Mouse (Mus musculus) olfactory bulb, adult 2 months (tissue): ENCODE measurements around the gene Slc22a2. TPM values are rescaled to one million over a fixed set of nuclear protein-coding genes. Genes with fewer than 3 reads are reported as not detected.

ENCODE experiments used
- H3K27ac ChIP-seq: fragments of 200-500 bp; 2 replicates; pipeline ENCODE4 v1.5.1; 2012; ENCODE audit warnings: low read depth, low read length; ENCODE audit not compliant: insufficient read depth
- H3K4me1 ChIP-seq: fragments of 200-500 bp; 2 replicates; pipeline ENCODE4 v1.6.1; 2012; ENCODE audit warnings: low read length; ENCODE audit not compliant: control insufficient read depth, insufficient read depth
- H3K4me3 ChIP-seq: fragments of 200-500 bp; 2 replicates; pipeline ENCODE4 v1.5.1; 2012; ENCODE audit warnings: mild to moderate bottlenecking, low read depth, low read length, moderate library complexity; ENCODE audit not compliant: insufficient read depth
- CTCF ChIP-seq: fragments of 200-500 bp; IDR thresholded peaks from 2 replicates; pipeline ENCODE4 v1.5.1; 2012; ENCODE audit warnings: low read depth, mild to moderate bottlenecking, low read length, moderate library complexity; ENCODE audit not compliant: insufficient read depth
- POLR2A ChIP-seq: fragments of 200-500 bp; IDR thresholded peaks from 2 replicates; pipeline ENCODE4 v1.6.1; 2012; ENCODE audit warnings: mild to moderate bottlenecking, low read depth, low read length, moderate library complexity; ENCODE audit not compliant: insufficient read depth
- WGBS: fragments of 180-500 bp; shearing (Covaris S2); methylation state at CpG from one replicate; pipeline ENCODE4 v1.1.7; 2018; 5-methylcytosine and 5-hydroxymethylcytosine counted together
- polyA plus RNA-seq: library from polyadenylated mRNA; stranded (reverse); fragments of >200 nt; gene quantifications from 2 replicates; pipeline ENCODE4 v1.2.4, GENCODE M21; 2012; ENCODE audit warnings: low replicate concordance; ENCODE audit not compliant: missing spikeins, insufficient read depth, insufficient read length

Slc22a2 gene
- polyA plus RNA-seq, 1 experiment = not detected

- no peak overlapping the region for H3K27ac ChIP-seq
- WGBS = 82% methylated on average over 2 of the region's 2 CpGs
- TF ChIP-seq CTCF = no peak
- no peak for TF ChIP-seq POLR2A
- H3K4me3 ChIP-seq = no peak overlapping the region
- no peaks in the 10 kb centered on the region for H3K4me1 ChIP-seq
Measured at GRCm38 (mm10) chr17:12619641-12620040, 35.7 kb downstream of the Slc22a2 start.

DNA sequence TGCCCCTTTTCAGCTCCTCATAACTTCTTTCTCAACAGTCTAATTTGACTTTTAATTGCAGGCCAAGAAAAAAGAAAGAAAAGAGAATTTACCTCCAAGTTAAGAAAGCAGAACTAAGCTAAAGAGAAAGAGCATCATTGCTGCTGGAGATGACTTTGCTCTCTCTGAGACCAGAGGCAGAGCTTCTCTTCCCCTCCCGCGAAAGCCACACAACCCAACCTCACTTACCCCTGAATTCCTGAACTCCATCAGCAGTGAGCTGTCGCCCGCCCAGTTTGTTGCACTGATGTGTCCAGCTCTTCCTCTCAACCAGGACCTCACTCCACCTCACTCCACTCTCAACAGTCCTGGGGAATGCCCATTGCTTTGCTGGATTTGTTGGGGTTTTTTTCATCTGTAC lies 44.1 kb downstream of the Slc22a2 start:
- H3K4me1 ChIP-seq = no peaks in the 10 kb centered on the region
- H3K27ac ChIP-seq = no peak overlapping the region
- no peak overlapping the region for H3K4me3 ChIP-seq
- WGBS = 95% methylated on average over 4 of the region's 4 CpGs
- TF ChIP-seq CTCF = no peak
- TF ChIP-seq POLR2A = no peak

- no peaks in the 10 kb centered on the region for H3K4me1 ChIP-seq
- 71% methylated on average over 6 of the region's 6 CpGs for WGBS
- no peak overlapping the region for H3K4me3 ChIP-seq
- no peak overlapping the region for H3K27ac ChIP-seq
- TF ChIP-seq POLR2A (no peak), CTCF (no peak)
Measured at GRCm38 (mm10) chr17:12630976-12631730, 47.2 kb downstream of the Slc22a2 start.

DNA sequence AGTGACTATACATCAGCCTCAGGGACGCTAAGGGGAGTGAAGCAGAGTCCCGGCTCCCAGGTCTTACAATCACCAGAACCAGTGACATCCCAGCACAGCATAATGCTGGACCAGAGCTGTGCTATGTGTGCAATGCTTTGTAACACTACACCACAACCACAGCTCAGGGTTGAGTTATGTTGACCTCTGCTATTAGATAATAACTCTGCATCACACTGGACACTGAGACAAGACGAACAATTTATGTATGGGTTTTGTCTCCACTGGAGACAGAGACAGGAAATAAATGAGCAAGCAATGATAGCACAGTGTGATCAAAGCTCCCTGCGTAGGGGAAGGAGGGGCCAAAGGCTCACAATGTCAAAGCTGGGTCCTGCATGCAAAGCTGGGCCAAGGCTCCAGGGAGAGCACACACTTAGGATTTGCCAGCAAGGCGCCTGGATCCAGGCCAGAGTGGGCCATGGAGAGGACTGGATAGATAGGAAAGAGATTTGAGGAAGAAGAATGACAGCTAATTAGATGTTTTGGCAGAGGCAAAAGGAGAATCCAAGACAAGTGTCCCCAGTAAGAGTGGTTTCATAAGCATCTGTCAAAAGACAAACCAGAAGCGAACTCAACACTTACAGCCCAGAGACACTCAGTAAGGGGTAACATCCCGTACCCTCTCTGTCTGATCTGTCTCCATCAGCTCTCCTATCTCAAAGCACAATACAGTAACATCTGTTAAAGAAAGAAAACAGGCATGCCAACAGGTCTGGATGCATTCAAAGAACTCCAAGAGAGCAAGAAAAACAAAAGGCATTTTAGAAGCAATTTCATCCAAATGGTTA lies 48.1 kb downstream of the Slc22a2 start:
- Histone ChIP-seq H3K4me1 (no peaks in the 10 kb centered on the region), H3K4me3 (no peak overlapping the region), H3K27ac (no peak overlapping the region)
- 66% methylated on average over 7 of the region's 7 CpGs for WGBS
- TF ChIP-seq CTCF (no peak), POLR2A (no peak)

DNA sequence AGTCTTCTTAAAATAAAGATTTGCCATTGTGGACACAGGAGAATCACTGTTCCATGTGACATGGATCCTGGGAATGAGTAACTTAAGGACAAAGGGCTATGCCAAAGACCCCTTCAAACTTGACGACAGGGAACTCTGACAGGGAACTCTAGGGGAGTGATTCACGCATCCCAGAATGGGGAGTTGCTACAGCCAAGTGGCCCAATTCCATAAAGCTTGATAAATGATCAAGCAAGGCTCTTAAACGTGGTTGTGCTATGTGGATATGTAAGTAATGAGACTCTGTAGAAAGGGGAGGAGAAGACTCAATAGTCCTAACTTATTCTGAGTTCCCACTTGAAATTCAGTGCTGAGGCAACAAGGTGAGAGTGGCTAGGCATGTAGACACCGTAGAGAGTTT lies 50.9 kb downstream of the Slc22a2 start:
- no peak overlapping the region for H3K27ac ChIP-seq
- H3K4me1 ChIP-seq = no peaks in the 10 kb centered on the region
- WGBS = 54% methylated on average over 4 of the region's 4 CpGs
- TF ChIP-seq POLR2A (no peak), CTCF (no peak)
- no peak overlapping the region for H3K4me3 ChIP-seq

DNA sequence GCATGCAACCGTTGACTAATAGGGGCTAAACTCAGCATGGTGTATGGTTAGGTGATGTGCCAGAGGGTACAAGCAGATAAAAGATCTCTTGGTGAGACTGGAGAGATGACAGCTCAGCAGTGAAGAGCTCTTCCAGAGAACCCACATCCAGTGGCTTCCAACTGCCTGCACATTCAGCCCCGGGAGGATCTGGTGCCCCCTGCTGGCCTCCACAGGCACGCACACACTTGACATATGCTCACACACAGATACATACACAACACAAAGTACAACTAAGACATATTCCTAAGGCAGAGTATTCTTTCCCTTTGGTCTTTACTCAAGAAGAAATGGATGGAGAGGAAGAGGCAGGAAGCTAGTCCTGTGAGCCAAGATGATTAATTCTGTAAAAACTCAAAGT lies 55.7 kb downstream of the Slc22a2 start:
- 90% methylated on average over 3 of the region's 3 CpGs for WGBS
- H3K4me3 ChIP-seq = no peak overlapping the region
- no peaks in the 10 kb centered on the region for H3K4me1 ChIP-seq
- H3K27ac ChIP-seq = no peak overlapping the region
- no peak for TF ChIP-seq POLR2A
- no peak for TF ChIP-seq CTCF

GRCm38 (mm10) chr17:12641087-12641486 lies 57.2 kb downstream of the Slc22a2 start:
- no peaks in the 10 kb centered on the region for H3K4me1 ChIP-seq
- WGBS = 87% methylated on average over 4 of the region's 4 CpGs
- no peak for TF ChIP-seq POLR2A
- TF ChIP-seq CTCF = no peak
- H3K27ac ChIP-seq = no peak overlapping the region
- H3K4me3 ChIP-seq = no peak overlapping the region

GRCm38 (mm10) chr17:12645461-12645860 lies 61.5 kb downstream of the Slc22a2 start:
- Histone ChIP-seq H3K27ac (no peak overlapping the region), H3K4me3 (no peak overlapping the region), H3K4me1 (no peaks in the 10 kb centered on the region)
- 54% methylated on average over 5 of the region's 5 CpGs for WGBS
- TF ChIP-seq POLR2A = no peak
- no peak for TF ChIP-seq CTCF

- Histone ChIP-seq H3K4me3 (no peak overlapping the region), H3K4me1 (no peaks in the 10 kb centered on the region), H3K27ac (no peak overlapping the region)
- TF ChIP-seq CTCF = no peak
- 77% methylated on average over 11 of the region's 11 CpGs for whole genome bisulfite sequencing
Measured at GRCm38 (mm10) chr17:12652604-12653003, 68.7 kb downstream of the Slc22a2 start.

- WGBS = 62% methylated on average over 3 of the region's 3 CpGs
- no peak for TF ChIP-seq CTCF
- no peak for TF ChIP-seq POLR2A
Measured at GRCm38 (mm10) chr17:12654061-12654460, 70.1 kb downstream of the Slc22a2 start.

More at GRCm38 (mm10) chr17:12654061-12654460, 70.1 kb downstream of the Slc22a2 start:
- Histone ChIP-seq H3K4me1 (no peaks in the 10 kb centered on the region), H3K27ac (no peak overlapping the region), H3K4me3 (no peak overlapping the region)
